Mouse (Mus musculus): ENCODE data around the gene Adck1. TPM values are rescaled to one million over a fixed set of nuclear protein-coding genes. Genes with fewer than 3 reads are reported as not detected.
"Not testable (repeated sequence)": the region's sequence is repeated elsewhere in the genome, so short reads cannot be mapped to it uniquely, and the experiment has no call there.

Adck1 gene
- polyA plus RNA-seq, 1 experiment from 2014 or later: 19.1 TPM

DNA sequence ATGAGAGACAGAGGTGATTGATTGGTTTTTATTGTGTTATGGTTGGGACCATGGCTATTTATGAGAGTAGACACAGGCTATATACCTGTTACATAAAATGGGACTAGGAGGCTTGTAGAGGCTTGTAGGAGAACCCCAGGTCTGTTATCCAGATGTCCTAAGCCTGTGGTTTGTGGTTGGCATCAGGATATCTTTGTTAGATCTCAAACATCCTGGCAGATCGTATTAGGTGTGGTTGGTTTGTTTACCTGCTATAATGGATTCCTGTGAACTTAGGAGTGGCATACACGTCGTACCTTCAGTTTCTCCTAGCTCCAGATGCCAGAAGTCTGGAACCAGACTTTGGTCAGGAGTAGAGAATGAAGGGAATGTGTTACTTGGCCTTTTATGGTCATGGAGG, 106.9 kb downstream of the Adck1 start:
- DNase-seq (ENCODE audit: low spot score): no peak
- 88% methylated on average over 3 of the region's 3 CpGs for WGBS
- H3K27me3 ChIP-seq (ENCODE audit: insufficient read depth, poor library complexity, severe bottlenecking): no peaks in the 10 kb centered on the region

DNA sequence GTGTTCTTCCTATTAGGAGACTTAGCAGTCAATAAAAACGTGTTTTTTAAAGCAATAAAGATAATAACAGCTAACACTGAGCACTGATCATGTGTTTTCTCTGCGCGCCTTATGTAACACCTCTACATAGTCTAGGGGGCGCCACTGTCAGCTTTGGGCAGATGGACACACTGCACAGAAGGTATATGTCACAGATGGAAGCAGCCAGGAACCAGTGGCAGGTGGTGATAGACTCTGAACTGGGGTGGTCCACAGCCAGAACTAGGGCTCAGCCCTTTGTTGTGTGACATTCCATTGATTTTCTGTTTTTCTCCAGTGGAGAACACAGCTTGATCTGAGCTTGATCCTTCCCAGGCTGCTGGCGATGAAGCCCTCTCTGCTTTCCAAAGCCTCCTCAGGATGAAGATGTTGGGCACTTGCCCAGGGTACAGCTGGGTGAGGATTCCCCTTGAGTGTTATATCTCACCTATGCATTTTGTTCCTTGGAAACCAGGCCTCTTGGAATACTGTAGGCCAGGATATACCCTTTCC, 107.6 kb downstream of the Adck1 start:
- Histone ChIP-seq H3K27ac (no peak overlapping the region), H3K27me3 (ENCODE audit: insufficient read depth, poor library complexity, severe bottlenecking) (no peaks in the 10 kb centered on the region), H3K36me3 (no peaks in the 10 kb centered on the region), H3K4me1 (replicated peaks) (no peaks in the 10 kb centered on the region), H3K4me3 (no peak overlapping the region), H3K9me3 (no peaks in the 10 kb centered on the region)
- 70% methylated on average over 5 of the region's 5 CpGs for WGBS
- no peak for DNase-seq (ENCODE audit: low spot score)

More for the DNA sequence above, 106.9 kb downstream of the Adck1 start:
- H3K4me3 ChIP-seq: no peak overlapping the region
- H3K27ac ChIP-seq: no peak overlapping the region
- H3K9me3 ChIP-seq: no peaks in the 10 kb centered on the region
- H3K36me3 ChIP-seq: no peaks in the 10 kb centered on the region
- H3K4me1 ChIP-seq (replicated peaks): no peaks in the 10 kb centered on the region

DNA sequence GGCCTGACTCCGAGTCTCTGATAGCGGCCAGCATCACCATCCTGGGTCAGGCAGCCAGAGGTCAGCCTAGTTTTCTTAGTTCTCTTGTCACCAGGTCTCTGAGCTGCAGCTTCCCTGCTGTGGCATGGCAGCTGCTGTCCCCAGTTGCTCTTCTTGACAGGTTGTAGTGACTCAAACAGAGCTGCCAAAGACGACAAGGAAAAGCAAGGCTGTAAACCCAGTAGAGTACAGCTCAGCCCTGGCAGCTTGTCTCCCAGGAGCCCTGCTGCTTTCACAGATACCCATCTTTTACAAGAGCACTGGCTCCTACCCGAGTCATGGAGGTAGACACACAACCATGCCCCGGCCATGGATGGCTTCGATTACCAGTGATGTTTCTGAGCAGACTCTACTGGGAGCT, 108.3 kb downstream of the Adck1 start:
- Histone ChIP-seq H3K9me3 (no peaks in the 10 kb centered on the region), H3K4me1 (replicated peaks) (no peaks in the 10 kb centered on the region), H3K36me3 (no peaks in the 10 kb centered on the region), H3K4me3 (no peak overlapping the region), H3K27ac (no peak overlapping the region), H3K27me3 (ENCODE audit: insufficient read depth, poor library complexity, severe bottlenecking) (no peaks in the 10 kb centered on the region)
- no peak for DNase-seq (ENCODE audit: low spot score)
- 57% methylated on average over 6 of the region's 6 CpGs for WGBS

DNA sequence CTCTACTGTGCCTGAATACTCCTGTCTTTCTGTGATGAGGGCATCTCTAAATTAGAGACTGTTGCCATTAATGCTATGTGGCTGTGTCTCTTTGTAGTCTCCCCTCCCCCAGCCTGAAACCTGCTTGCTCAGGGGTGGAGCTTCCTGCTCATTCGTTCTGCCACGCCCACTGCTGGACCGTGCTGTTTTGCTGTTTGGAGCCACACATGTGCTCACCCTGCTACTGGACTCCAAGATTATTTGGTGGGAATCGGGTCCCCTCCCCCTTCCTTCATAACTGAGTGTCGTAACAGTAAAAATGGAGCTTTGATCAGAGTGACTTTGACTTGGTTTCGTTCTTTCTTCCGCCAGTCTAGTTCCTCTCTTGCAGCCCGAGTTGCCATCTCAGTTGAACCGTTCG, 111.5 kb downstream of the Adck1 start:
- H3K4me1 ChIP-seq (replicated peaks); H3K36me3 ChIP-seq; DNase-seq (ENCODE audit: low spot score); H3K27ac ChIP-seq; H3K9me3 ChIP-seq; H3K4me3 ChIP-seq; H3K27me3 ChIP-seq (ENCODE audit: insufficient read depth, poor library complexity, severe bottlenecking): not testable (repeated sequence)
- WGBS: 71% methylated on average over 10 of the region's 10 CpGs

DNA sequence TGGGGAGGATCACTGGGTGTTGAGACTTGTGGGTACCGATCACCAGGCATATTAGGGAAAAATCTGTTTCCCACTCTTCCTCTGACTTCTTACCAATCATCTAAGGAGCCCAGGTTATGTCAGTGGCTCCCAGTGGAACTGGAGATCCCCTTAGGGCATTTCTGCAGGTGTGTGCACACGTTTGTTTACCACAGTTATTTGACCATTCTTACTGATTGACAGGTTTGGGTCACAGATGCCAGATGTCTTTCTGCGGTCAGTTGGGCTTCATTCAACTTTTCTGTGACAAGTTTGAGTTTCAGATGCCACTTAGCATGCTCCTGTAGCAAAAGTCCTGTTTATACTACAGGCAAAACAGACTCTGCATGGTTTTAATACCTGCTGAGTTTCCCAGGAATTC, 112.5 kb downstream of the Adck1 start:
- no peak for DNase-seq (ENCODE audit: low spot score)
- no peak overlapping the region for H3K4me3 ChIP-seq
- no peak overlapping the region for H3K27ac ChIP-seq
- H3K9me3 ChIP-seq: no peaks in the 10 kb centered on the region
- 80% methylated on average over 3 of the region's 3 CpGs for WGBS
- no peaks in the 10 kb centered on the region for H3K36me3 ChIP-seq
- H3K27me3 ChIP-seq (ENCODE audit: insufficient read depth, poor library complexity, severe bottlenecking): no peaks in the 10 kb centered on the region
- H3K4me1 ChIP-seq (replicated peaks): no peaks in the 10 kb centered on the region

DNA sequence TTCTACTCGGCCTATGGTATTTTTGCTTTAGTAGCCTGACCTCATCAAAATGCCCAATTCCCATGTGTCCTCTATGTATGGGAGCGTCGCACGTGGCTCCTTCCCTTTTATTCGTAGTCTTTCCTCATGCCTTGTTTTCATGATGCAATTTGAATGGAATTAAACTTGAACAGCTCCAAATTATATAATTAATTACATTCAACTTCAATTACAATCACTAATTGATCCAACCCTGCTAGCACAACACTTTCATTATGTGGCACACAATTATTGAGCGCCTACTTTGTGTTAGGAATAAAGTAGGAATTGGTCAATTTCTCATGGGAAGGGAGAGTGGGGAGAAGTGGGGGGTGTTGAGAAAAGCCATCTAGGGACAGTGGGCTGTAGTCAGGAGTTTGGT, 113.4 kb downstream of the Adck1 start:
- Histone ChIP-seq H3K36me3 (no peaks in the 10 kb centered on the region), H3K4me1 (replicated peaks) (no peaks in the 10 kb centered on the region), H3K27me3 (ENCODE audit: insufficient read depth, poor library complexity, severe bottlenecking) (no peaks in the 10 kb centered on the region), H3K9me3 (no peaks in the 10 kb centered on the region), H3K27ac (no peak overlapping the region), H3K4me3 (no peak overlapping the region)
- WGBS: 90% methylated on average over 6 of the region's 6 CpGs
- no peak for DNase-seq (ENCODE audit: low spot score)

DNA sequence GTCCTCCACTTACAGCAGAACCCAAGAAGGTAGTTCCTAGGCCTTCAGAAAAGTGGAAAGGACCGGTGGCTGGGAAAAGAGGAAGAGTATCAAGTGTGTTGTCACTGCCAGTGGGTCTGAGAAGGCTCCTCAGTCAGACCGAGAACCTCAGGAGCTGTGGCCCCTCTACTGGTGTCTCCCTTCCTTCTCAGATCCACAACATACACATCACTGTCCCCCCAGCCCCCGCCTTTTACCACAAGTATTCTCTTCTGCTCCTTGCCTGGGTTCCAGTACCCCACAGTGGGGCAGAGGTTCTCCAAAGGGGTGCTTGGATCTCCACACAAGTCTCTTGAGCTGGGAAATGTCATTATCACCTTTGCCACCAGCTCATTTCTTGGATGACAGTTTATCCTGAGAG, 115.5 kb downstream of the Adck1 start:
- DNase-seq (ENCODE audit: low spot score): no peak
- no peaks in the 10 kb centered on the region for H3K36me3 ChIP-seq
- no peaks in the 10 kb centered on the region for H3K27me3 ChIP-seq (ENCODE audit: insufficient read depth, poor library complexity, severe bottlenecking)
- WGBS: 81% methylated on average over 3 of the region's 3 CpGs
- H3K9me3 ChIP-seq: no peaks in the 10 kb centered on the region
- H3K27ac ChIP-seq: no peak overlapping the region
- H3K4me1 ChIP-seq (replicated peaks): no peaks in the 10 kb centered on the region
- no peak overlapping the region for H3K4me3 ChIP-seq

DNA sequence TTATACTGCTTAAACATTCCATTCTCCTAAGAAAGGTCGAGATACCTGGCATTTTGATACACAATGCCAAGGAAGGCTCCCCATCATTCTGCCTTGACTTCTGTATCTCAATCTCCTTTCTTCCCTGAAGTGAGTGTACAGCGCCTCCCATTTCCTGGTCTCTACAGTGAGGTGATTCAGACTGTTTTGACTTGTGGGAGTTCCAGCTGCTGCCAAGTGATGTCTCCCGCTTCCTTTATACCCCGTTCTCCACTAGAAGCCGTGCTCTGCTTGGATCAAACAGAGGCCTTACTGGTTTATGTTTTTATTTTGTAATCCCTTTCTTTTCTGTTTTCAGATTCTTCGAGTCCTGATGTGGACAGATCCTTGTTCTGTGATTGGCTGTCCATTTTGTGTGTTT, 116.3 kb downstream of the Adck1 start:
- no peak for DNase-seq (ENCODE audit: low spot score)
- H3K9me3 ChIP-seq: no peaks in the 10 kb centered on the region
- H3K27me3 ChIP-seq (ENCODE audit: insufficient read depth, poor library complexity, severe bottlenecking): no peaks in the 10 kb centered on the region
- no peaks in the 10 kb centered on the region for H3K4me1 ChIP-seq (replicated peaks)
- WGBS: 90% methylated on average over 6 of the region's 6 CpGs
- no peak overlapping the region for H3K4me3 ChIP-seq
- H3K27ac ChIP-seq: no peak overlapping the region
- no peaks in the 10 kb centered on the region for H3K36me3 ChIP-seq

DNA sequence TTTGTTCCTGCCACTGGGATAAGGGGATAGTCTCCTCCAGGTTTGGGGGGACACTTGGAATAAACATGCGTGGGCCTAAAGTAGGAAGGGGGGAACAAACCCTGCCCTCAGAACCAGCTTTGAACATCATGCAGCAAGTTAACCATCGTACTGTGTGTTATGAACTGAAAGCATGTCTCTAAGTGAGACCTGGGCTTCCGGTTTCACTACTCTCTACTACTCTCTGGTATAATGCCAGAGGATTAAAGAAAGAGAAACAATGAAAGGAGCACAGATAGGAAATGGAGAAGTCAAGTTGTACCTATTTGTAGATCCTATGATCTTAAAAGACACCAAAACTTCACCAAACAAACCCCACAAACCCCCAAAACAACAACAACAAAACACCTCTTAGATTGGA, 121.3 kb downstream of the Adck1 start:
- Histone ChIP-seq H3K27me3 (ENCODE audit: insufficient read depth, poor library complexity, severe bottlenecking) (no peaks in the 10 kb centered on the region), H3K36me3 (no peaks in the 10 kb centered on the region), H3K4me1 (replicated peaks) (no peaks in the 10 kb centered on the region), H3K27ac (no peak overlapping the region), H3K9me3 (no peaks in the 10 kb centered on the region), H3K4me3 (no peak overlapping the region)
- DNase-seq (ENCODE audit: low spot score): no peak
- 81% methylated on average over 3 of the region's 3 CpGs for WGBS

DNA sequence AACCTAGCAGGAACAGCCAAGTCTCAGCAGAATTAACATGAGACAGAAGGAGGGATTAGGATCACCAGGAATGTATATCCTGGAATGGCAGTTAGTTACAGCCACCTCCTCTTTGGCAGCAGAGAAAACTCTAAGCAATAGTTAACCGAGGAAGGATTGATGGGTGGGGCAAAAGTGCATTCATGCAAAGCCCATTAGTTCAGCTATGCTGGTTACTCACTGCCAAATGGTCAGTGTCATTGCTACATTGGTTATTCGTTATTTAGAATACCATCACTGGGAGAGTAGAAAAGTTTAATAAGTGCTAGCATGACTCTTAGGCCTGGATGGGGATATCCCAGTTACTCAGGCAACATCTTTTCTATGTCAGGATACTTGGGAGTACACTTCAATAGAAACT, 130.5 kb downstream of the Adck1 start:
- WGBS: 77% methylated on average over 2 of the region's 2 CpGs
- H3K36me3 ChIP-seq: no peaks in the 10 kb centered on the region
- H3K9me3 ChIP-seq: no peaks in the 10 kb centered on the region
- DNase-seq (ENCODE audit: low spot score): no peak
- H3K4me3 ChIP-seq: no peak overlapping the region
- H3K27ac ChIP-seq: no peak overlapping the region
- H3K4me1 ChIP-seq (replicated peaks): no peaks in the 10 kb centered on the region
- H3K27me3 ChIP-seq (ENCODE audit: insufficient read depth, poor library complexity, severe bottlenecking): no peaks in the 10 kb centered on the region

Other genes starting within 250 kb of the Adck1 start
- gene Gm10436, start 178.4 kb upstream of the Adck1 start, polyA plus RNA-seq (2016; fragmentation: Nextera tagmentation; extraction: Ambion mirVana): not detected in 2 replicates
- not detected in 2 replicates for gene Gm8332, start 110.5 kb upstream of the Adck1 start, polyA plus RNA-seq (2016; fragmentation: Nextera tagmentation; extraction: Ambion mirVana)
- not detected in 2 replicates for gene Gm5662, start 86.1 kb upstream of the Adck1 start, polyA plus RNA-seq (2016; fragmentation: Nextera tagmentation; extraction: Ambion mirVana)
- not detected in 2 replicates for gene Gm5039, start 36.5 kb upstream of the Adck1 start, polyA plus RNA-seq (2016; fragmentation: Nextera tagmentation; extraction: Ambion mirVana)